Mouse (Mus musculus) urinary bladder, adult 2 months (tissue): ENCODE results near the gene Nkpd1. TPM values are rescaled to one million over a fixed set of nuclear protein-coding genes. Genes with fewer than 3 reads are reported as not detected.

Experiments used
- DNase-seq: peaks from one replicate; pipeline ENCODE4 v3.0.0; 2022; ENCODE audit warnings: low spot score
- polyA plus RNA-seq: library from polyadenylated mRNA; depleted of rRNA; stranded (reverse); fragments of >200 nt; gene quantifications from 2 replicates; pipeline ENCODE4 v1.2.3, GENCODE M21; 2012; rRNA removed

Gene Nkpd1
- polyA plus RNA-seq, result 1.5 and 1.6 TPM in 2 replicates

DNA sequence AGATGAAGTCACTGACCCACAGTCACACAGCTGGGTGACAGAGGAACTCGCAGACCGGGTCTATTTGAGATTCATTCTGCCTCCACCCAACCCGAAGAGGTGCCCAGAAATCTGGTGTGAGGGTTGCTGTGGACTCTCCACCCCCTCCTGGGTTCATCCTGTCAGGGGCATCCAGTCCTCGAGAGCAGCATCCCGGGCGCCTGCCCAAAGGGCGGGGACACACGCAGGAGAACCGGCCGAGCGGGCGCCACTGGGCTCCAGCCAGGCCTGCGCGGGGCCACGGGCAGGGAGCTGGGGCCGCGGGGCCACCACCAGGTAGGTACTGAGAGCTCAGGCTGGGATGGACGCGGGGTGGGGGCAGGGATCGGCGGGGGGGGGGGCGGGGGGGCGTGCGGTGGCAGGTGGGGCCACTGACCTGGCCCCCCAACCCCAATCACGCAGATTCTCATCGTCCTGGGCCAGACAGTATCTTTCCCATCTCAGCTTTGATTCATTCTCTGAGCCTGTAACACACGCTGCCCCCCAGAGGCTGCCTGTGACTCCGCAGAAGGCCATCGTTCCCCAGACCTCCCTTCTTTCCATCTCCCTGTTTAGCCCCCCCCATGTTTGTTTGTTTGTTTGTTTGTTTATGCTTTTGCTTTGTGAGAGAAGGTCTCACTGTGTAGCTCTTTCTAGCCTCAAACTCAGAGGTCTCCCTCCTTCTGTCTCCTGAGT is at the start of gene Nkpd1:
Nkpd1 (plus strand) TSS at position 187 of the 714 bp plus-strand sequence.
- peak; percentile 49 for DNase-seq

DNA sequence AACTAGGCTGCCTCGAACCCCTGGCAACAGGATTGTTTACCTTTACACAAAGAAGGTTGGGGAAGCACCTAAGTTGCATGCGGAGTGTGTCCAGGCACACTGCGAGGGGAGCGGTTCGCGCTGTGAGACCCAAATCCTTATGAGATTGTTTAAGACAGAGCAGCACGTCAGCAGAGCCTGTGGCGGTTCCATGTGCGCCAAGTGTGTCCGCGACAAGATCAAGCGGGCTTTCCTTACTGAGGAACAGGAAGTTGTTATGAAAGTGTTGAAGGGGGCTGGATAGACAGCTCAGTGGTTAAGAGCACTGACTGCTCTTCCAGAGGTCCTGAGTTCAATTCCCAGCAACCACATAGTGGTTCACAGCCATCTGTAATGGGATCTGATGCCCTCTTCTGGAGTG is 49.4 kb upstream of the Nkpd1 start:
- no peak for DNase-seq

GRCm38 (mm10) chr7:19469404-19469803 is 48.2 kb upstream of the Nkpd1 start:
- DNase-seq, result no peak

- DNase-seq, result no peak
Observed at GRCm38 (mm10) chr7:19470308-19470707, 47.3 kb upstream of the Nkpd1 start.

DNA sequence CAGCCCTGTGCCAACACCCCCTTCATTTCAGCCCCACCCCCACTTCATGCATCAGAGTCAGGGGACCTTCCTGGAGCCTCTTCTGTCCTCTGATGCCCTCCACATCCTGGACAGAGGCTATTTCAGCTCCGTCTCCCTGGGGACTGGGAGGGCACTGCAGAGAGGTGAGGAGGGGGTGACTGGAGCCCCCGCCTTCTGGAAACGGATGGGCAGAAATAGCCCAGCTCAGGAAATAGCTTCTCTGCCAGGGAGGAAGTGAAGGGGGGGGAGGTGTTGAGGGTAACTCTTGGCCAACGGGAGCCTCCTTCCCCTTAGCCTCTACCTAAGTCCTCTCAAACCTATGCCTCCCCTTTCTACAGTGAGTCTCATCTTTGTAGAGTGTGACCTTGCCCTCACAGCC is 45.2 kb upstream of the Nkpd1 start:
- DNase-seq, result no peak

DNA sequence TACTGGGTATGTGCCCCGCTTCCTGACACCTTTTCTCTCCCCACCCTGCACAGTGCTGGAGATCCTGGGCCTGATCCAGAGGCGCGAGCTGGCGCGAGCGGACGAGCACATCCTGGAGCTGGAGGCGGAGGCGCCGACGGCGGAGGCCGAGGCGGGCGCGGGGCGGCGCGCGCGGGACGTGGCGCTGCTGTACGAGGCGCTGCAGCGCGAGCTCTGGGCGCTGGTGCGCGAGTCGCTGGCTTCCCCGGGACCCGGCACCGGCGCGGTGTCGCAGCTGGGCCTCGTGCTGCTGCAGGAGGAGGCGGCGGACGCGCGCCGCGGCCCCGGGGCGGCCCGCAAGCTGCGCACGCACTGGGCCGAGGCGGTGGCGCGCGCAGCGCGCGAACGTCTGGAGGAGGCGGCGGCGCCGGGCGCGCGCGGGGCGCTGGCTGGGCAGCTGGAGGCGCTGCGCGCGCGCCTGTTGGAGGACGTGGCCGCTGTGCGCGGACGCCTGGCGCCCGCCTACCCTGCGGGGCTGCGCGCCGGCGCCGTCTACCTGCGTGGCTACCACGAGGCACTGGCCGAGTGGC is 43.7 kb upstream of the Nkpd1 start:
- peak; percentile 63 for DNase-seq

DNA sequence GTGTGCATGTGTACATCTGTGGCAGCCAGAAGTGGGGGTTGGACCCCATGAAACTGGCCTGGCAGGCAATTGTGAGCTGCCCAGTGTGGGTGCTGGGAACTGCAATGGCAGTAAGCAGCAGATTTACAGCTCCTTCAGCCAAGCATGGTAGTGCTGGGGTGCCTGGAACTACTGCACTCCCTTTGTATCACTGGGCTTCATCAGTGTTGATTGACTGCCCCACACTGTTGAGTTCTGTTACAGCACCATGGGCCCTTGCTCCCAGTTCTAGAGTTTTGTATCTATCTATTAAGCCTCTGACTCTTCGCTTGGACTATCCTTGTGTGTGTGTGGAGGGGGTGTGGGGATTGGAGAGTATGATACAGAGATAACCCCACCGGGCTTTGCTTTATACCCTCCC is 40.6 kb upstream of the Nkpd1 start:
- DNase-seq, result no peak

DNA sequence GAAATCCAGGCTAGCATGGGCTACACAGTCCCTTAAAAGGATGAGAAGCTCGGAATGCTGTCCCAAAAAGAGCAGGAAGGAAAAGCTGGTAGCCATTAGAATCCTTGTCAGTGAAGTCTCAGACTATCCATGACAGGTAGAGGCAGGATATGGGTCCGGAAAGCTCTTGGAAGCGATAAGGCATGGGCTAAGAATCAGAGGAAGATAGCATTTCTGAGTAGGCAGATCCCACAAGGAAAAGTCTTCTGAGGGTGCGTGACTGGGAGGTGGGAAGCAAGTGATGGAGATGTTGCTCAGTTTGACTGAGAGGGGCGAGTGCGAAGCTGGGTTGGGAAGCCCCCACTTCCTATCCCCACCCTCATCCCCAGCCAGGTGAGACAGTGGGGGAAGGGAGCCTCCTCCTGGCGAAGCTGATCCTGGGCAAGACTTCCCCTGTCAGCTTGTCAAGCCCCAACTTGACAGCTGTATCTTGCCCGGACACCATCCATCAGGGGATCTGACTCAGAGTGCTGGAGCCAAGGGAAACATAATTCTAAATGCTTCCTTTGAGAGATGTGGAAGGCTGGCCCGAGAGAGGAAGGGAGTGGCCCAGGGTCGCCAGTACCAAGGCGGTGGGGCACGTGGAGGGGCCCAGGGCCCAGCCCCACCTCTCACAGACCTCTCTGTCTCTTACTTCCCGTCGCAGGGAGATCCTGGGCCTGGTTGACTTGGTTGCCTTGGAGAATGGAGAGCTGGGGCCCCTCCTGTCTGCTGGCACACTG is 39.8 kb upstream of the Nkpd1 start:
- no peak for DNase-seq

DNA sequence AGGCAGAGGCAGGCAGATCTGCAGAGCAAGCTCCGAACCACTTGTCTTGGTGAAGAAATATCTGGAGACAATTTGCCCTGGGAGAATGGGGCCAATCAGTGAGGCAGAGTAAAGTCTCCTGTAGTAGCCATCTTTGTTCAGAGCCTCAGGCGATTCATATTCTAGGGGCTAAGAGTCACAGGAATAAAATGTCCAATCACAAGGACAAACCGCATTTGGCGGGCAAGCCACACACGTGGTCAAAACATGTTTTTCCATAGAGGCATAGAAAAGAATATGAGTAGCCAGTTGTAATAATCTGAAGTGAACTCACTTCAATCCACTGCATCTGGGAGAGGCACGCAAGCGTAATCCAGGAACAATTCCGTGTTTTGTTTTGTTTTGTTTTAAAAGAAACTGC is 34.4 kb upstream of the Nkpd1 start:
- no peak for DNase-seq

GRCm38 (mm10) chr7:19485488-19485887 is 32.1 kb upstream of the Nkpd1 start:
- DNase-seq, result no peak

GRCm38 (mm10) chr7:19486549-19486948 is 31.1 kb upstream of the Nkpd1 start:
- no peak for DNase-seq

DNA sequence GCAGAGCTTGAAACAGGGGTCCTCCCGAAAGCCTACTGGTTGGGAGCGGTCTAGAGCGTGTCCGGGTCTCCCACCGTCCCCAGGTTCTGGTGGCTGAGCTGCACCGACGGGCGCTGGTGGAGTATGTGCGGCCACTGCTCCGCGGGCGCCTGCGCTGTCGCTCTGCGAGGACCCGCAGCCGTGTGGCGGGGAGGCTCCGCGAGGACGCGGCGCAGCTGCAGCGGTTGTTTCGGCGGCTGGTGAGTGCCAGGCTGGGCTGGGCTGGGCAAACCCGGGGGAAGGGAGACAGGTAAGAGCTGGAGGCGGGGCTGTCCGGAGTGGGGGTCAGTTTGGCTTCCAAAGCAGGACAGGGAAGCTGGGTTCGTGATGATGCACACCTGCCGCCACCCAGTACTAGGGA is 28.1 kb upstream of the Nkpd1 start:
- DNase-seq, result no peak

DNA sequence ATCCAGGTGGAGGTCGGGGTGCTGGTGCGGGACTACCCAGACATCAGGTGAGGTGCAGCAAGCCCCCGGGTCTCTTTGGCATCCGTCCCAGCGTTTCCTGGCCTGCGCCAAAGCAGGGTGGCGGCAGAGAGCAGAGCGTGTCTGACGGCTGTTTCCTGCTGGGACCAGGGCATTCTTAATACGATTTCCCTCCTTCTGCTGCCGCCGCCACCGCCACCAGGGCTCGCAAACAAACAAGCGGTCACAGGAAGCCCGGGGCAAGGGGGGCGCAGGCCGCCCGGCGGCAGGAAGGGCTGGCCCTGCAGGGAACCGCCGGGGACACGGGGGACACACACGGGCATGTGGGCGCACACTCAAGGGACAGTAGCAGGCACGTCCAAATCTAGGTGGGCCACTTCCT is 25.9 kb upstream of the Nkpd1 start:
- no peak for DNase-seq

- DNase-seq, result no peak
Observed at GRCm38 (mm10) chr7:19494751-19495474, 22.7 kb upstream of the Nkpd1 start.

DNA sequence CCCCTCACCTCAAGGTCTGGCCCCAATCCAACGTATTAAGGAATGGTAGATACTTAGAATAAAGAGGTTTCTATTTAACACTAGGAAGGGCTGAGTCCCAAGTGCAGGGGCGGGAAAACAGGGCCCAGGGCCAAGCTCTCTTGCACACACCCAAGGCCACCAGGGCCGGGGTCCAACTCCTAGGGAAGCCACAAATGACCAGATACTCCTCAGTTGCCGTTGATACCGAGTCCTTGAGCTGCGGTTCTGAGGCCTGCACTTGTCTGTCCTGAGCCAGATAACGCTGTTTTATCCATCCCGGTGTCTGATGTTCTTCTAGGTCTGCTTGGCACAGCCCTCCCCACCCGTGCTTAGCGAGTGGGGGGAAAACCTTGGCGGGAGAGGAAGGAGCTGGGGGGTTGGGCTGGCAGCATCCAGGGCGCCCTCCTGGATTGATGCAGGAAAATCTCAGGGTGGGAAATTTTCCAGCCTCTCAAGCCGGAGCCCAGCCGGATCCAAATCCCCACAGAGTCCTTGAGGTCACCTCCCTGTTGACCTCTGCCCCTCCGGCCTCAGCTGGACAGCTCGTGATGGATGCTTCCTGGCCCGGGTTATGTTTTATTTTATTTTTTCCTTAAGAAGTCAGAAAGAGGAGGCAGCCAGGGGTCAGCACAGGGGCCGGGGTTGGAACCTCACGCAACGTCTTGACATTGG is 22.0 kb upstream of the Nkpd1 start:
- DNase-seq, result no peak

GRCm38 (mm10) chr7:19496214-19496555 is 21.5 kb upstream of the Nkpd1 start:
- DNase-seq, result no peak

GRCm38 (mm10) chr7:19498326-19498725 is 19.3 kb upstream of the Nkpd1 start:
- no peak for DNase-seq

GRCm38 (mm10) chr7:19500420-19501363 is 16.9 kb upstream of the Nkpd1 start:
- DNase-seq, result no peak

- DNase-seq, result no peak
Observed at GRCm38 (mm10) chr7:19501658-19502057, 16.0 kb upstream of the Nkpd1 start.

DNA sequence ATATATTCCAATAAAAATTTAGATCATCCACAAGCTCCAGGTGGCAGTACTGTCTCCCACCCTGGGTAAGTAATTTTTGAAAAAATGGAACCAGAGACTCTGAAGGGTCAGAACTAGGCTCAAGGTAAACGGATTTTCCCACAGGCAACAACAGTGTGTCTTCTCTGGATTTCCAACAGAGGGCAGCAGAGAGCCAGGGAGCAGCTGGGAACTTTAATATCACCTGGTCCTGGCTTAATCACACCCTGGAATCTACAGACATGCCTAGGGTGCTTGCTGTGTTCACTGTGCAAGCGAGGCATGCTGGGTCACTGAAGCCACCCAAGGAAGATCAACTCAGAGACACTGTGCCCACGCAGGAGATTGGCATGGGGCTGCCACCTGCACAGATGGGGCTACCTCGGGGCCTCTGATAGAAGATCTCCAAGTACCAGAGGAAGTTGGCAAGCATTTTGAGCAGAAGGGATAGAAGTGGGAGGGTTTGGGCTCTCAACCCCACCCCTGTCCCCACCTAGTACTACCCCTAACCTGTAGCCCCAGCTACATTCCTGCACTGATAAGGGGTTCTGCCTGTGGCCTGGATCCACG is 14.1 kb upstream of the Nkpd1 start:
- no peak for DNase-seq
